Mouse (Mus musculus) MEL-GATA-1-ER (cell line): ENCODE results near the gene Ifnar2.
A peak's percentile ranks its signal among the peaks of the same experiment; 100 is the strongest.

ENCODE experiments used
- DNase-seq: peaks from one replicate; pipeline ENCODE4 v3.0.0-alpha.2; 2012; ENCODE audit warnings: low read depth; ENCODE audit errors: extremely low read depth

Ifnar2 gene

DNA sequence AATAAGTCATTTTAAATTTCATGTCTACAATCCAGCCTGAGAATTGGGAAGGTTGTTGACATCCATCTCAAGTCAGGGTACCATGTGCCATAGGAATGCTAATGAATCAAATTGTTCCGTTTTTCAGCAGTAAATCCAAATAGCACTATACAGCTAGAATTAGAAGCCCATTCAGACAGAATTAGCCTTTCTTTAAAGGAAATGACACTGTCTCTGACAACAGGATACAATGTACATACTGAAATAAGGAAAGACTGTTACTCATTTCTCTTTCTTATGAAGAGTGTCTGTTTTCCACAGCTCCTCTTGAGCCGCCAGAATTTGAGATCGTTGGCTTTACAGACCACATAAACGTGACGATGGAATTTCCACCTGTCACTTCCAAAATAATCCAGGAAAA, 18.8 kb downstream of the Ifnar2 start, which contains the start of gene Gm21970:
Gene Gm21970, plus strand, starts transcription at position 301 of the 400 bp plus-strand sequence.
- no peak for DNase-seq

DNA sequence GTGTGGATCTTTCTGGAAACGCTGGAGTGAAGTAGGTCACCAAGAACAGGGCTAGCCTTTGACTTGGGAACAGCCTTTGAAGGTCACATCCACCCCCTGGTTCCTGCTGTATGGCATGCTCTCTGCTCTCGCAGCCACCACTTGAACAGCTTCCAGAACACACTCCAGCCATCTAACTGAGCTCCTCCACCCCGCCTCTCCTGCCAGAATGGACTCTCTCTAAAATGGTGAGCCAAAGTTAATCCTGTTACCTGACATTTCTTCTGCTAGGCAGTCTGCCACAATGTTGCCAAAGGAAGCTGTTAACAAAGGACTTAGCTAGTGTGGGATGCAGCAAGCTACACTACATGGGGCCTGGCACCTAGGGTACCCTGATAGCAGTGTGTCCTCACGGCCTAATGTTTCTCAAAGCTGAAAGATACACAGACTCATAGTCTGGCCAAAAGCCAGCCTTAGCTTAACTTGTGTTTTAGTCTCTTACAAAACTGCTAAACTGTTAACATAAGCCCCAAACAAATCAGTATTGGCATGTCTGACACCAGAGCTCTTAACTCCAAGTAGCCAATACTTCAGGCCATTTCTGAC, 22.3 kb downstream of the Ifnar2 start:
- DNase-seq = no peak

DNA sequence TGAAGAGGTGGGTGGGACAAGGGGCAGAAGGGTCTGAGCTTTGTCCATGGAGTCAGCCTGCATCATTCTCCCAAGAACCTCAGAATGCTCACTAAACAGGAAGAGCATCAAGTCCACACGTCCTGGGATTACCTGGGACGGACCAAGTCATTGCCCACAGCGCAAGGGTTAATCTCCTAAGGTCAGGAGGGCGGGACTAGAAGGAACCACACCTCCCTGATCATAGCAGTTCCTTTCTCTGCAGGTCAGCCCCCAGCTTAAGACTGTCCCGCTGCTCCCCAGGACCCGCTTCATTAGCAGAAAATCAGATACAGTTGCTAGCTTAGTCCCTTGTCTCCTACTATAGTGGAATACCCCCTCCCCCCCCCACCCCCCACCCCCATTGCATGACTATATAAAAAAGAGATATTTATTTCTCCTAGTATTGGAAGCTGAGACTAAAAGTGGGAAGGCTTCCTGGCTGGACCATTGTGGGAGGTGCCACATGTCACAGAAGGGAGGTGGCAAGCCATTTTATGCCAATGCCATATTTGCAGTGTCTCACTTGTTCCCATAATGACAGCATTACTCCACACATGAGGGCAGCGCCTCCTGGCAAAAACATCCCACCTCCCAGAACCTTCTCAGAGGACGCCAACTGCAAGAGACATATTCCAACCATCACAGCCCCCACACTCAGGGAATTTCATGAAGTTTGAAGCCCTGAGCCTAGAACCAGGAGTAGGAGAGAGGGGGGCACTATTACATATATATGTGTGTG, 23.2 kb downstream of the Ifnar2 start:
- no peak for DNase-seq

DNA sequence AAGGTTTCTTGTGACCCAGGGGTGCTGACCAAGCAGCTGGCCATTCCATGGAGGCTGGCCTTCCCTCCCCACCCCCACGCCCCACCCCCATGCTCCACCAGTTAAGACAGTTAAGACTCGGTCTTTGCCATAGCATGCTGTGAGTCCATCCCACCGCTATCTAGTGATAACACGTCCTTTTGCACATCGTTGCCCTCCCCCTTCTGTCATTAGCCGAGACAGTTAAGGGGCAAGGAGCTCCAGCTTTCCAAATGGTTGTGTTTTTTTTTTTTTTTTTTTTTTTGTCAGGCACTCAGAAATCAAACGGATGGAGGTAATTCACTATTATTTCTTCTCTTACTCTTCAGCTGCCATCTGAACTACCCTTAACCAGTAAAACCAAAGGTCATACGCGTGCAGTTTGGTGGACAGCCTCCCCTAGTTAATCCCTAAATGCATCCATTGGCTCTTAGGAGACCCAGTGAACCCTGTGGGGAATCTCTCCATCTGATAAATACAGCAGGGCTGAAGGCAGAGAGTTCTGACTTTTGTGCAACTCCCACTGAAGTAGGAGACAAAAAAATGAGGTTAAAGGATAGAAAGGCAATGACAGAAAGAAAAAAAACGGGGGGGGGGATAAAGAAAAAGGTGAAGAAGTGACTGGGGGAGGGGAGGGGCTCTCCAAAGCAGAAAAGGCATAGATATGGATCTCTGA, 24.4 kb downstream of the Ifnar2 start:
- DNase-seq = peak; percentile 74

DNA sequence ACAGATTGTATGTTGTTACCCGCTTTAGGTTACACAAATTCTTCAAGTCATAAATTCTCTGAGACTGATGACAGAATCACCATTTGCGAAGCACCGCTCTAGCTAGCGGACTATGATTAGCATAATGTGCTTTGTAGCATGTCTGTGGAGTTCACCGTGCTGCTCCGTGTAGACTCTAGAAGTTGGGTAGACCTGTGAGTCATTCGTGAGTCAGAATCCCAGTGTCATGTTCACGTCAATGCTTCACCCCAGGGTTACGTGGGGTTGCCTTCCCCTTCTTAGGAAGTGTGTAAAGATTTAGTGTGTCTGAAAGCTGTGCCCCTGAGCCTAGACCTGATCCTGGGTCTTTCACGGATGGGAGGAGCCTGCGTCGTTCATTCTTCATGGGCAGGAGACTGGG, 25.4 kb downstream of the Ifnar2 start:
- no peak for DNase-seq

DNA sequence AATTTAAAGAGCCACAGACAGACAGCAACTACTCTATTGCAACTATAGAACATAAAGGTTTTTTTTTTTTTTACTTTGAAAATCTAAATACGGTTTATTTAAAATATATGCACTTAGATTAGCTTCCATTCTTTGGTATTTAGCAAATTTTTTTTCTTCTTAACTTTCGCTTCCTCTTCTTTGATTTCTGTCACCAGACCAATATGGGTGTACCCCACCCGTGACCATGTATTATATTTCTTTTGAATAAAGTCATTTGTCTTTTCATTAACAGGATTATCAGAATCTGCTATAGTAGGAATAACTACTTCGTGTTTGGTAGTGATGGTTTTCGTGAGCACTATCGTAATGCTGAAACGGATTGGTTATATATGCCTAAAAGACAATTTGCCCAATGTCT, 26.4 kb downstream of the Ifnar2 start:
- DNase-seq = no peak

DNA sequence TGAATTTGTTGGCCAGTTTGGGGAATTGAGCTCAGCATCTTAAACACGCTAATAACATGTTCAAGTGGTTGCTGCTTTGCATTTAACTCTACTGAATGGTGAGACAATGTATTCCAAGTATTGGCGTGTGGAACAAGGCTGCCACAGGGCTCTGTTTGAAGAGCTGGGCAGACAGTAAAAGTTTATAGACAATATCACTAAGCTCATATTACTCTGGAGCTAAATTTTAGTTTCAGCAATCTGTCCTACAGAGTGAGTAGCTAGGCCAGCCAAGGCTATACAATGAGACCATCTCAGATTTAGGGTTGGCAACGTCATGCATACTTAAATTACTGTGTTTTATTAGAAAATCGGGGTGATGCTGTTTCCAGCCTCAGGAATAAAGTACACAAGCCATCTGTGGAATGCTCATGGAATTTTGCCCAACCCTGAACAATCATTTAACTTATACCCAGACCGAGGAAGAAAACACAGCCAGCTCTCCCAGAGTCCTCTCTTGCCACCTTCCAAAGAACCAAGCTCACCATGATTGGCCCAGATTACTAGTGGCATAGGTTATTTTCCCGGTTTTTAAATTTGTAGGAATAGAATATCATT, 29.1 kb downstream of the Ifnar2 start:
- DNase-seq = no peak

DNA sequence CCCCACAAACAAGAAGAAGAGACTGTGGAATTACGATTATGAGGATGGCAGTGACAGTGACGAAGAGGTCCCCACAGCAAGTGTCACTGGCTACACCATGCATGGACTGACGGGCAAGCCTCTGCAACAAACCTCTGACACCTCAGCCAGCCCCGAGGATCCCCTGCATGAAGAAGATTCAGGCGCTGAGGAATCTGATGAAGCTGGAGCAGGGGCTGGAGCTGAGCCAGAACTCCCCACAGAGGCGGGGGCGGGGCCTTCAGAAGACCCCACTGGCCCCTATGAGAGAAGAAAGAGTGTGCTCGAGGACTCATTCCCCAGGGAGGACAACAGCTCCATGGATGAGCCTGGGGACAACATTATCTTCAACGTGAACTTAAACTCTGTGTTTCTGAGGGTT, 31.2 kb downstream of the Ifnar2 start:
- DNase-seq = no peak

DNA sequence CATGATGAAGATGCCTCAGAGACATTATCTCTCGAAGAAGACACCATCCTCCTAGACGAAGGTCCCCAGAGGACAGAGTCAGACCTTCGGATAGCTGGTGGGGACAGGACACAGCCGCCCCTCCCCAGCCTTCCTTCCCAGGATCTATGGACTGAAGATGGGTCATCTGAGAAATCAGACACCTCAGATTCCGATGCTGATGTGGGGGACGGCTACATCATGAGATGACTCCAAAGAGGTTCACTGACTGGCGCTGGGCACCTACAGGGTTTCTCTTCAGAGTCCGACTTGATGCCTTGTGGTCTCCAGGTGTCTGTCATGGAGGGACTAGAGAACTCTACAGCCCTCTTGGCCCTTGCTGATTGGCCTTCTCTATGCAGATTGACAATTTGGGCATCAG, 31.6 kb downstream of the Ifnar2 start:
- DNase-seq = no peak

DNA sequence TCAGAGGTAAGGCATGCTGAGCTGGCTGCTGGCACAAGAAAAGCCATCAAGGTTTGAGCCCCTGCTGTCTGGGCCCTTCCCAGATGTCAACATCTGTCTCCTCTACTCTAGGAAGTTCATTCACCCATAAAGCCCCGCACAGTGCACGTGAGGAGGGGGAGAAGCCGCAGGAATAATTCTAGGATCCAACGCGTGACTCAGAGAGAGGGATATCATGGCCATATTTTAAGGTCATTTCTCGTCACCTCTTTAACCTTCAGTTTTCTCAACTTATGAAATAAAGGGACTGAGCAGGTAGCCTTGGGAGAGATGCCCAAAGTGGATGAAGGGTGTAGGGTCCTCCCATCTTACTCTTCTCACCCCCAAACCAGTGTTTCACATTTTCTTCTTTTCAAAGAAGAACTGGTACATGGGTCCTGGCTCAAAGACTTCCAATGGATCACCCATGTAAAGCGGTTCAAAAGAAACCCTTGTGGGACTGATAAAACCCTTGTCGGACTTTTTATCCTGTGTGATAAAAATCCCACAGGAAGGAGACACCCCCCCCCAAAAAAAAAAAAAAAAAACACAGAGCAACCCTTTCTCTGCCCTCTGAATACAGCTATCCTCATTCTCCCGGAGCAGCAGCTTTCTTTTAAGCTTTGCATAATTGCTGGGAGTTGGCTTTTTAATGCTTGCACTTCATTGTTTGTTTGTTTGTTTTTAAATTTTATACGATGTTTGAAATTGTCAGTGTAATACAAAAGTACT, 32.4 kb downstream of the Ifnar2 start:
- DNase-seq = no peak

DNA sequence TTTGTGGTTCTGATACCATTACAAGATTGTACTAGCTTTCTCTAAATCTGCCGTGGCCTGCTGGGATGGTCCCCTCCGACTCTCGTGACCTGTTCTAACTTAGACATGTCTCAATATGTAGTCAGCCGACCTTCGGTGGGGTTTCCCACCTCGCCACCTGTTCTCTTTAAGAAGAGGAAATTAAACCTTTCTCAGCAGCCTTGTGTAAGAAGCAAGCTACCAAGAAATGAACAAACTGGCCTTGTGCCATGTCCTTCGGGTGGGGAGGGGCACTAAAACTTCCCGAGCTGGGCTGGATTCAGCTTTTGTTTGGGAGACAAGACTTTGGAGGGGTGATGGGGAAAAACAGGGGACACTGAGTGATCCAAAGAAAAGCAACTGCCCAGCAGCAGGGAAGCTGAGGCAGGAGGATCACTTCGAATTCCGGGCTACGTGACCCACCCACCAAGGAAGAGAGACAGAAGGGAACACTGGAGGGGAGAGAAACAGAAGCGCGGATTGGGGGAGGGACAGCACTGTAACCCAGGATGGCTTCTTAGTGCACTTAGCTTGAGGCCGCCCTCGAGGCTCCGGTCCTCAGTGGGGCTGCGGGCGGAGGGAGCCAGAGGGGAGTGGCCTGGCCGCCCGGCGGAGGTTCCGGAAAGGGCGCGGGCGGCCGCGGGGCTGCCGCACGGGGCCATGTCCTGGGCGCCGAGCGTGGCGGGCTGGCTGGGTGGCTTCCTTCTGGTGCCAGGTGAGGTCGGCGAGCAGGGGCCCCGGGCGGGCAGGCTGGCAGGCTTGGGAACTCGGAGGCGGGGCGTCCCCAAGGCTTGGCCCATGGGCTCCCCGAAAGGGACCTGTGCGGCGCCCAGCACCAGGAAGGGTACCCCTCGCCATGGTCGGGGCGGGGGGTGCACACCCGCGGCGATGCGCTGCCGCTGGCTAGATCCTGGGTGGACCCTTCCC, 33.3 kb downstream of the Ifnar2 start, which contains the start of gene Il10rb:
Gene Il10rb, plus strand, starts transcription at position 525 of the 945 bp plus-strand sequence.
- DNase-seq = no peak

DNA sequence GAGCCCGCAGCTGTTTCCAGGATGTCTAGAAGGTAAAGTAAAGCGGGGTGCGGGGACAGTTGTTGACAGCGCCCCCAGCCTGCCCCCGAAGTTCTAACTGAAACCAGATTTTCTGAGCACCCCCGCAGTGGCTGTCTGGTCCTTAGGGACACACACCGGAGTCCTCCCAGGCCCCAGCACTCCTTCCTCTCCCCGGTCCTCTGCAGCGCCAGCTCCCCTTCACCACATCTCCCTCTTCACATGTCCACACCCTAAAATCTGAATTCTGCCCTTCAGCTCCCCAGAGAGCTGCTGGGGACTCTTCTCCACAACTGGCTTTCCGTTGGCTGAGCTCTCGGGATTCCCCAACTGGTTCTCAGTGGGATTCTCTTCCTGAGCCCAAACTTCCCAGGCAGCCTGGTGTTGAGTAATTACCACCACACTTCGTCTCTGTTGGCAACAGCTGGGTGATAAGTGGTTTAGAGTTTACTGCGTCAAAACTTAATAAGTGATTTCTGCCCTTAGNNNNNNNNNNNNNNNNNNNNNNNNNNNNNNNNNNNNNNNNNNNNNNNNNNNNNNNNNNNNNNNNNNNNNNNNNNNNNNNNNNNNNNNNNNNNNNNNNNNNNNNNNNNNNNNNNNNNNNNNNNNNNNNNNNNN, 34.1 kb downstream of the Ifnar2 start:
- no peak for DNase-seq

DNA sequence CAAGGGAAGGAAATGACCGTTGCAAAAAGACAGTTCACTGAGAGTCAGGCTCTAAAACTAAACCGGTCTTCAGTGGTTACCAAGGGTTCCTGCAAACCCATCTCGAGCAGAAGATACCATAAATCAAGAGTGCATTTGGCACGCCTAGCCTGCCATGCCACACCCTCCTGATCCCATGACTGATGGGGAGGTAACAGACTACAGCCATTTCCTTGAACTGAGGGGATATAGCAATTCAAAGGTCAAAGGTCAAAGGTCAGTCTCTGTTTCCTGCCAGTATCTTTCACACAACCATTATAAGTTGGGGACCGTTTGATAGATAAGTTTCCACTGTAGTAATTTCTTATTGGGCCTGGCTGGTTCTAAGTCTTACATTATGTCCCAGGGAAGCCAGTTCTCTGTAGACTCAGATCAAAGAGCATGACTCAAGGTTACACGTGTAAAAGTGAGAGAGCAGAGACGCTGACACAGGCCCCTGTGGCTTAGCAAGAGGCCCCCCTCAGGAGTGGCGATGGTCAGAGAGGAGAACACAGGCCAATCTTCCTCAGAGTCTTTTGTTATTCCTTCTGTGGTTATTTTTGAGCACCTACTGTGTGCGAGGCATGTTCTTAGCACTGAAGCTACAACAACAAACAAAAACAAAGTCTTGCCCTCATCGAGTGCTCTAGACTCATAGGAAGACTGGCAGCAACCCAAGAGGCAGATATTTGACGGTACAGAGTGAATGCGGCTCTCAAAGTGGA, 40.7 kb downstream of the Ifnar2 start:
- no peak for DNase-seq

DNA sequence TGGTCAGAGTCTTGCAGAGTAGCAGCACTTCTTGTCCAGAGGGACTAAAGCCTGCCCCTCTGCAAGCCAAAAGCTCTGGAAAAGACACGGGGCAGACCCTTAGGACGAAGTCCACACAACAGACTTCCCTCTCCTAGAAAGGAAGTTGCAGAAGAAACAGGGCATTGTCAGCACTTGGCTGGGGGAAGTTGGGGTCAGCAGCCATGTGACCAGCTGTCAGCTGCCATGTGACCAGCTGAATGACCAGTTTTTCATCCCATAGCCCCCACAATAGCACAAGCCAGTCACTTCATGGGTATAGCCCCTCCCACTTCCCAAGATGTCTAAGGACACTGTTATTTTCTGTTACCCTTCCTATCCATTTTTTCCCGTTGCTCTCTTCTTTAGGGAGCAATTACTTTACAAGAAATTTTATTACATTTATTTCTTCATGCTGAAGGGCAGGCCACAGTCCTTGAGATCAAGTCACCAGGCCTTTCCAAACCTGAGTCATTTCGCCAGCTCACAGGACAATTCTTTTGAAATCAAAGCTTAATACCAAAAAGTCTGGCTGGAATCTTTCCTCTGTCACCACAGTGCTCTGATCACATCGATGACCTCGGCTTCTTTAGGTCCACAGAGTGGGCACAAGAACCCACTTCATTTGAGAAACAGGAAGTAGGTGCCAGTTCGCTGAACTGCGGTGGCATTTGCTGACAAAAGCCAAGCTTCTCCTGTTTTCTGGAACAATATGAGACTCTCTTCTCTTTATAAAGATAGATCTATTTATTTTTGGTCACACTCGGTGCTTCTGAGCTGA, 43.0 kb downstream of the Ifnar2 start:
- no peak for DNase-seq

DNA sequence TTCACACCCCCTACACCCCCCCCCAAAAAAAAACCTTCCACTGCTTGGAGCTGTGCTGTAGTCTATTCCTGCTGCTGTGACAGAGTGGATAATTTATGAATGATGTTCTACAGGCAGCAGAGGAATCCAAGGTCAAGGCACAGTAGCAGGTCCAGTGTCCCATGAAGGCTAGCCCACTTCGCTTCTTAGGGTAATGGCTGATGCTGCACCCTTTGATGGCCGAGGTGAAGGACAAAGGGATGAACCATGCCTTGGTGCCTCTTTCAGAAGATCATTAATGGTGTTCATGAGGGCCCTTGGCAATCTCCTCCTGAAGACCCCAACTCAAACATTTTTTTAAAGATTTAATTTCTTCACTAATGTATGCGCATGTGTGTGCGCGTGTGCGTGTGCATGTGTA, 43.8 kb downstream of the Ifnar2 start:
- DNase-seq = no peak

DNA sequence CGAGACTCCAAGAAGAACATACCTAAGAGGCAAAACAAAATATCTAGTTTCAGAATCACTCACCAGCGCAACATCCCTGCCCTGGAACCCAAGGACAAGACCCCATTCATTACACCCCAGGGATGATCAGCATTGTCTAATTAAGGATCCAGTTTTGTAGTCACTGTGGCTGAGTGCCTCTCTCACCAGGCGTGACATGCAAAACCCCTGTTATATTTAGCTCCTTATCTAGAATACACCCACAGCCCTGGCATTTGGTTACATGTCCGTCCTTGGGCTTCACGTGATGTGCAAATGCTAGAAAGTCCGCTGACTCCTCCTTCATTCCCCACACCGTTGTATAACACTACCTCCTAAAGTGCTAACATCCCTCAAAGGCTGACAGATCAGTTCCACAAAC, 44.4 kb downstream of the Ifnar2 start:
- DNase-seq = no peak

DNA sequence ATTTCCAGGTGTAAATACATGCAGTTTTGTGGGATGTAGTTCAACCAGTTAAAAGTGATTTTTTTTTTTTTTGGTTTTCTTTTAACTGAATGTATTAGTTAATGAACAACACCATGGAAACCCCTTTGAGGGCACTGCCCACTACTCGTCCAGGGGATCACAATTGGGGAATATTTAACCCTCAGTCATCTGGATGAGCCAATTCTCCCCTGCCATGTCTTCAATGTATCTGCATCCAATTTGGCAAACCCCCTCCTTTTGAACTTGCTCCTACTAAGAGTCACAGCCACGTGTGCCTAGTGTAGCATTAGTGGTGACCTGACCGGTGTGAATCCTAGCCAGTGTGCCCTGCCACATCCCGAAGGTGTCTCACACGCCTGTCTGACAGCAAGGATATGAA, 45.9 kb downstream of the Ifnar2 start:
- no peak for DNase-seq

DNA sequence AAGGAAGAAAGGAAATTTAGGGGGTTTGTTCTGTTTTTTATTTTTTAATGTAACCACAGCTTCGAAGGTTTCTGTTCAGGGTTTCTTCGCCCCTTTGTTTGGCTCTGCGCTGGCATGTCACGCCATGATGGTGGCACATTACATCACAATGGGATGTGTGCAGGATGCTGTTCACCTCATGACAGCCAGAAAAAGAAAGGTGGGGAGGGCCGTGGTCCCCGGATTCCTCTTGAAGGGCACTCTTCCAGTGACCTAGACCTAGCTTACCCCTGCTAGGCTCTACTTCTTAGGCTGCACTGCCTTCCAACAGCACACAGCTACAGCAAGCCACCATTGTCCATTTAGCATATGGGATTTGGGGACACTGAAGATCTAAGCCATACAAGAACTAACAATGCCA, 53.2 kb downstream of the Ifnar2 start:
- no peak for DNase-seq
